Mouse (Mus musculus): ENCODE data around the gene Gli3. TPM values are rescaled to one million over a fixed set of nuclear protein-coding genes. Genes with fewer than 3 reads are reported as not detected.

The Gli3 gene
- polyA plus RNA-seq, 1 experiment from 2014 or later = 32.6 TPM

- H3K27ac ChIP-seq (replicated peaks; ENCODE audit: low read depth, low read length) = no peak overlapping the region
- ATAC-seq (replicated peaks; ENCODE audit: insufficient number of reproducible peaks, low FRiP score, low TSS enrichment, low read depth) (no peak), DNase-seq (ENCODE audit: low spot score) (no peak)
- no peak overlapping the region for H3K9ac ChIP-seq (replicated peaks; ENCODE audit: low read length)
- no peak overlapping the region for H3K4me2 ChIP-seq (ENCODE audit: low read depth, low read length)
- no peak overlapping the region for H3K4me3 ChIP-seq (ENCODE audit: low read depth, low read length)
- no peaks in the 10 kb centered on the region for H3K36me3 ChIP-seq (replicated peaks; ENCODE audit: control insufficient read depth, insufficient read depth, low read depth, low read length)
- no peaks in the 10 kb centered on the region for H3K27me3 ChIP-seq (ENCODE audit: control insufficient read depth, insufficient read depth, low read length)
- H3K9me3 ChIP-seq (replicated peaks; ENCODE audit: control insufficient read depth, low read length) = no peaks in the 10 kb centered on the region
- no peaks in the 10 kb centered on the region for H3K4me1 ChIP-seq (ENCODE audit: control insufficient read depth, insufficient read depth, low read length)
These were observed 47.9 kb downstream of the Gli3 start for GRCm38 (mm10) chr13:15510925-15511324.

GRCm38 (mm10) chr13:15513114-15513513, 50.1 kb downstream of the Gli3 start:
- WGBS = 80% methylated on average over 5 of the region's 5 CpGs
- Histone ChIP-seq H3K9me3 (replicated peaks; ENCODE audit: control insufficient read depth, low read length) (no peaks in the 10 kb centered on the region), H3K4me1 (ENCODE audit: control insufficient read depth, insufficient read depth, low read length) (no peaks in the 10 kb centered on the region; the same call in 1 of the 2 replicates), H3K27me3 (ENCODE audit: control insufficient read depth, insufficient read depth, low read length) (no peaks in the 10 kb centered on the region), H3K27ac (replicated peaks; ENCODE audit: low read depth, low read length) (no peak overlapping the region), H3K9ac (replicated peaks; ENCODE audit: low read length) (no peak overlapping the region), H3K4me3 (ENCODE audit: low read depth, low read length) (no peak overlapping the region), H3K36me3 (replicated peaks; ENCODE audit: control insufficient read depth, insufficient read depth, low read depth, low read length) (no peaks in the 10 kb centered on the region), H3K4me2 (ENCODE audit: low read depth, low read length) (no peak overlapping the region)
- ATAC-seq (replicated peaks; ENCODE audit: insufficient number of reproducible peaks, low FRiP score, low TSS enrichment, low read depth) (no peak), DNase-seq (ENCODE audit: low spot score) (no peak)

- WGBS = 85% methylated on average over 8 of the region's 8 CpGs
- DNase-seq (ENCODE audit: low spot score) (no peak), ATAC-seq (replicated peaks; ENCODE audit: insufficient number of reproducible peaks, low FRiP score, low TSS enrichment, low read depth) (no peak)
- H3K4me3 ChIP-seq (ENCODE audit: low read depth, low read length) = no peak overlapping the region
- no peaks in the 10 kb centered on the region; the same call in 1 of the 2 replicates for H3K4me1 ChIP-seq (ENCODE audit: control insufficient read depth, insufficient read depth, low read length)
- H3K4me2 ChIP-seq (ENCODE audit: low read depth, low read length) = no peak overlapping the region
- no peaks in the 10 kb centered on the region for H3K9me3 ChIP-seq (replicated peaks; ENCODE audit: control insufficient read depth, low read length)
- H3K9ac ChIP-seq (replicated peaks; ENCODE audit: low read length) = no peak overlapping the region
- H3K36me3 ChIP-seq (replicated peaks; ENCODE audit: control insufficient read depth, insufficient read depth, low read depth, low read length) = no peaks in the 10 kb centered on the region
- no peak overlapping the region for H3K27ac ChIP-seq (replicated peaks; ENCODE audit: low read depth, low read length)
- no peaks in the 10 kb centered on the region for H3K27me3 ChIP-seq (ENCODE audit: control insufficient read depth, insufficient read depth, low read length)
These were observed 51.0 kb downstream of the Gli3 start for GRCm38 (mm10) chr13:15514082-15514481.

- ATAC-seq (replicated peaks; ENCODE audit: insufficient number of reproducible peaks, low FRiP score, low TSS enrichment, low read depth) (no peak), DNase-seq (ENCODE audit: low spot score) (no peak)
- no peaks in the 10 kb centered on the region for H3K36me3 ChIP-seq (replicated peaks; ENCODE audit: control insufficient read depth, insufficient read depth, low read depth, low read length)
- H3K9me3 ChIP-seq (replicated peaks; ENCODE audit: control insufficient read depth, low read length) = no peaks in the 10 kb centered on the region
- H3K9ac ChIP-seq (replicated peaks; ENCODE audit: low read length) = no peak overlapping the region
- H3K27ac ChIP-seq (replicated peaks; ENCODE audit: low read depth, low read length) = no peak overlapping the region
- 80% methylated on average over 9 of the region's 9 CpGs for WGBS
- no peak overlapping the region for H3K4me2 ChIP-seq (ENCODE audit: low read depth, low read length)
- no peaks in the 10 kb centered on the region; the same call in 1 of the 2 replicates for H3K4me1 ChIP-seq (ENCODE audit: control insufficient read depth, insufficient read depth, low read length)
- no peaks in the 10 kb centered on the region for H3K27me3 ChIP-seq (ENCODE audit: control insufficient read depth, insufficient read depth, low read length)
- H3K4me3 ChIP-seq (ENCODE audit: low read depth, low read length) = no peak overlapping the region
These were observed 54.2 kb downstream of the Gli3 start for GRCm38 (mm10) chr13:15517048-15517760.

GRCm38 (mm10) chr13:15520353-15520752, 57.3 kb downstream of the Gli3 start:
- no peaks in the 10 kb centered on the region for H3K27me3 ChIP-seq (ENCODE audit: control insufficient read depth, insufficient read depth, low read length)
- ATAC-seq (replicated peaks; ENCODE audit: insufficient number of reproducible peaks, low FRiP score, low TSS enrichment, low read depth) (no peak), DNase-seq (ENCODE audit: low spot score) (no peak)
- H3K9me3 ChIP-seq (replicated peaks; ENCODE audit: control insufficient read depth, low read length) = no peaks in the 10 kb centered on the region
- H3K27ac ChIP-seq (replicated peaks; ENCODE audit: low read depth, low read length) = no peak overlapping the region
- no peaks in the 10 kb centered on the region; the same call in 1 of the 2 replicates for H3K4me1 ChIP-seq (ENCODE audit: control insufficient read depth, insufficient read depth, low read length)
- H3K4me3 ChIP-seq (ENCODE audit: low read depth, low read length) = no peak overlapping the region
- H3K9ac ChIP-seq (replicated peaks; ENCODE audit: low read length) = no peak overlapping the region
- H3K4me2 ChIP-seq (ENCODE audit: low read depth, low read length) = no peak overlapping the region
- H3K36me3 ChIP-seq (replicated peaks; ENCODE audit: control insufficient read depth, insufficient read depth, low read depth, low read length) = no peaks in the 10 kb centered on the region
- 87% methylated on average over 2 of the region's 2 CpGs for WGBS

GRCm38 (mm10) chr13:15522153-15522552, 59.1 kb downstream of the Gli3 start:
- Histone ChIP-seq H3K4me3 (ENCODE audit: low read depth, low read length) (no peak overlapping the region), H3K27me3 (ENCODE audit: control insufficient read depth, insufficient read depth, low read length) (no peaks in the 10 kb centered on the region), H3K4me2 (ENCODE audit: low read depth, low read length) (no peak overlapping the region), H3K36me3 (replicated peaks; ENCODE audit: control insufficient read depth, insufficient read depth, low read depth, low read length) (no peaks in the 10 kb centered on the region), H3K27ac (replicated peaks; ENCODE audit: low read depth, low read length) (no peak overlapping the region), H3K9me3 (replicated peaks; ENCODE audit: control insufficient read depth, low read length) (no peaks in the 10 kb centered on the region), H3K9ac (replicated peaks; ENCODE audit: low read length) (no peak overlapping the region), H3K4me1 (ENCODE audit: control insufficient read depth, insufficient read depth, low read length) (no peaks in the 10 kb centered on the region)
- WGBS = 85% methylated on average over 3 of the region's 3 CpGs
- ATAC-seq (replicated peaks; ENCODE audit: insufficient number of reproducible peaks, low FRiP score, low TSS enrichment, low read depth) (no peak), DNase-seq (ENCODE audit: low spot score) (no peak)

GRCm38 (mm10) chr13:15524208-15524607, 61.2 kb downstream of the Gli3 start:
- Histone ChIP-seq H3K4me3 (ENCODE audit: low read depth, low read length) (no peak overlapping the region), H3K4me2 (ENCODE audit: low read depth, low read length) (no peak overlapping the region), H3K4me1 (ENCODE audit: control insufficient read depth, insufficient read depth, low read length) (no peaks in the 10 kb centered on the region), H3K9ac (replicated peaks; ENCODE audit: low read length) (no peak overlapping the region), H3K27me3 (ENCODE audit: control insufficient read depth, insufficient read depth, low read length) (no peaks in the 10 kb centered on the region), H3K27ac (replicated peaks; ENCODE audit: low read depth, low read length) (no peak overlapping the region), H3K36me3 (replicated peaks; ENCODE audit: control insufficient read depth, insufficient read depth, low read depth, low read length) (no peaks in the 10 kb centered on the region), H3K9me3 (replicated peaks; ENCODE audit: control insufficient read depth, low read length) (no peaks in the 10 kb centered on the region)
- 86% methylated on average over 8 of the region's 8 CpGs for WGBS
- DNase-seq (ENCODE audit: low spot score) (no peak), ATAC-seq (replicated peaks; ENCODE audit: insufficient number of reproducible peaks, low FRiP score, low TSS enrichment, low read depth) (no peak)

- WGBS = 86% methylated on average over 4 of the region's 4 CpGs
- ATAC-seq (replicated peaks; ENCODE audit: insufficient number of reproducible peaks, low FRiP score, low TSS enrichment, low read depth) = no peak
These were observed 63.7 kb downstream of the Gli3 start for GRCm38 (mm10) chr13:15526691-15527090.

More at GRCm38 (mm10) chr13:15526691-15527090, 63.7 kb downstream of the Gli3 start:
- H3K4me1 ChIP-seq (ENCODE audit: control insufficient read depth, insufficient read depth, low read length) = no peaks in the 10 kb centered on the region
- no peak overlapping the region for H3K4me2 ChIP-seq (ENCODE audit: low read depth, low read length)
- no peak overlapping the region for H3K4me3 ChIP-seq (ENCODE audit: low read depth, low read length)
- H3K36me3 ChIP-seq (replicated peaks; ENCODE audit: control insufficient read depth, insufficient read depth, low read depth, low read length) = no peaks in the 10 kb centered on the region
- no peaks in the 10 kb centered on the region for H3K27me3 ChIP-seq (ENCODE audit: control insufficient read depth, insufficient read depth, low read length)
- no peak for DNase-seq (ENCODE audit: low spot score)
- no peak overlapping the region for H3K27ac ChIP-seq (replicated peaks; ENCODE audit: low read depth, low read length)
- no peaks in the 10 kb centered on the region for H3K9me3 ChIP-seq (replicated peaks; ENCODE audit: control insufficient read depth, low read length)
- no peak overlapping the region for H3K9ac ChIP-seq (replicated peaks; ENCODE audit: low read length)
